Mouse (Mus musculus): Measurements from ENCODE around the gene Hist1h3d. TPM values are rescaled to one million over a fixed set of nuclear protein-coding genes. Genes with fewer than 3 reads are reported as not detected.

The Hist1h3d gene
- polyA plus RNA-seq, 1 experiment, result 24.5 TPM

Other genes starting within 250 kb of the Hist1h3d start
- gene Zfp322a, start 206.6 kb upstream of the Hist1h3d start, polyA plus RNA-seq (2012; rRNA removed), result 22.2 and 24.3 TPM in 2 replicates
- 8.5 and 9.1 TPM in 2 replicates for gene Abt1, start 151.9 kb upstream of the Hist1h3d start, polyA plus RNA-seq (2012; rRNA removed)
- gene Btn1a1, start 109.9 kb upstream of the Hist1h3d start, polyA plus RNA-seq (2012; rRNA removed), result 0.06 and 0.07 TPM in 2 replicates
- gene Btn2a2, start 86.9 kb upstream of the Hist1h3d start, polyA plus RNA-seq (2012; rRNA removed), result 0.04 and 0.11 TPM in 2 replicates
- gene Hist1h4h, start 44.7 kb upstream of the Hist1h3d start, polyA plus RNA-seq (2012; rRNA removed), result 14.7 and 20.5 TPM in 2 replicates
- 187 and 225 TPM in 2 replicates for gene Hist1h2af, start 41.9 kb upstream of the Hist1h3d start, polyA plus RNA-seq (2012; rRNA removed)
- 16.6 and 25.3 TPM in 2 replicates for gene Hist1h3g, start 40.3 kb upstream of the Hist1h3d start, polyA plus RNA-seq (2012; rRNA removed)
- gene Hist1h2bh, start 32.4 kb upstream of the Hist1h3d start, polyA plus RNA-seq (2012; rRNA removed), result 2.4 and 4.0 TPM in 2 replicates
- gene Hist1h3f, start 31.7 kb upstream of the Hist1h3d start, polyA plus RNA-seq (2012; rRNA removed), result 2.5 and 3.5 TPM in 2 replicates
- gene Hist1h4f, start 24.1 kb upstream of the Hist1h3d start, polyA plus RNA-seq (2012; rRNA removed), result 10.2 and 14.3 TPM in 2 replicates
- 0.30 and 0.45 TPM in 2 replicates for gene Hist1h1d, start 22.5 kb upstream of the Hist1h3d start, polyA plus RNA-seq (2012; rRNA removed)
- gene Hist1h3e, start 13.4 kb upstream of the Hist1h3d start, polyA plus RNA-seq (2012; rRNA removed), result 20.2 and 31.1 TPM in 2 replicates
- gene Hist1h2ae, start 4.5 kb upstream of the Hist1h3d start, polyA plus RNA-seq (2012; rRNA removed), result 9.2 and 10.5 TPM in 2 replicates
- 17.6 and 25.1 TPM in 2 replicates for gene Hist1h2bg, start 4.4 kb upstream of the Hist1h3d start, polyA plus RNA-seq (2012; rRNA removed)
- gene Hist1h2bf, start 1.6 kb upstream of the Hist1h3d start, polyA plus RNA-seq (2012; rRNA removed), result 7.5 and 10.9 TPM in 2 replicates
- 4.5 and 5.4 TPM in 2 replicates for gene Hist1h2ad, start 1.4 kb upstream of the Hist1h3d start, polyA plus RNA-seq (2012; rRNA removed)
- 6.8 and 9.8 TPM in 2 replicates for gene Hist1h4d, start 5.8 kb downstream of the Hist1h3d start, polyA plus RNA-seq (2012; rRNA removed)
- gene Hist1h2be, start 45.4 kb downstream of the Hist1h3d start, polyA plus RNA-seq (2012; rRNA removed), result 2.1 and 2.5 TPM in 2 replicates
- 5.2 and 7.1 TPM in 2 replicates for gene Hist1h1e, start 46.8 kb downstream of the Hist1h3d start, polyA plus RNA-seq (2012; rRNA removed)
- 1.2 and 1.3 TPM in 2 replicates for gene Hist1h2ac, start 108.2 kb downstream of the Hist1h3d start, polyA plus RNA-seq (2012; rRNA removed)
- 25.7 and 29.8 TPM in 2 replicates for gene Hist1h2bc, start 108.4 kb downstream of the Hist1h3d start, polyA plus RNA-seq (2012; rRNA removed)
- 0.16 TPM in 1 of 2 replicates, not detected in the other for gene Hist1h1t, start 120.1 kb downstream of the Hist1h3d start, polyA plus RNA-seq (2012; rRNA removed)
- 7.0 and 8.6 TPM in 2 replicates for gene Hist1h4c, start 122.7 kb downstream of the Hist1h3d start, polyA plus RNA-seq (2012; rRNA removed)
- gene Hfe, start 135.1 kb downstream of the Hist1h3d start, polyA plus RNA-seq (2012; rRNA removed), result 2.3 and 2.4 TPM in 2 replicates
- gene Hist1h1c, start 163.0 kb downstream of the Hist1h3d start, polyA plus RNA-seq (2012; rRNA removed), result 12.2 and 12.7 TPM in 2 replicates
- 19.7 and 29.1 TPM in 2 replicates for gene Hist1h3c, start 169.8 kb downstream of the Hist1h3d start, polyA plus RNA-seq (2012; rRNA removed)
- 6.1 and 9.8 TPM in 2 replicates for gene Hist1h2bb, start 171.0 kb downstream of the Hist1h3d start, polyA plus RNA-seq (2012; rRNA removed)
- gene Hist1h2ab, start 175.4 kb downstream of the Hist1h3d start, polyA plus RNA-seq (2012; rRNA removed), result 24.0 and 28.7 TPM in 2 replicates
- 26.1 and 47.9 TPM in 2 replicates for gene Hist1h3b, start 176.5 kb downstream of the Hist1h3d start, polyA plus RNA-seq (2012; rRNA removed)
- gene Hist1h4b, start 181.2 kb downstream of the Hist1h3d start, polyA plus RNA-seq (2012; rRNA removed), result 20.0 and 24.9 TPM in 2 replicates
- 8.6 and 12.5 TPM in 2 replicates for gene Hist1h4a, start 185.5 kb downstream of the Hist1h3d start, polyA plus RNA-seq (2012; rRNA removed)
- 15.6 and 21.5 TPM in 2 replicates for gene Hist1h3a, start 186.6 kb downstream of the Hist1h3d start, polyA plus RNA-seq (2012; rRNA removed)
- 3.5 and 4.3 TPM in 2 replicates for gene Hist1h1a, start 187.9 kb downstream of the Hist1h3d start, polyA plus RNA-seq (2012; rRNA removed)
- gene Trim38, start 194.2 kb downstream of the Hist1h3d start, polyA plus RNA-seq (2012; rRNA removed), result 0.02 TPM in 1 of 2 replicates, not detected in the other
- not detected in 2 replicates for gene Slc17a2, start 231.2 kb downstream of the Hist1h3d start, polyA plus RNA-seq (2012; rRNA removed)